Mouse (Mus musculus): ENCODE data around the gene Bmp2. TPM values are rescaled to one million over a fixed set of nuclear protein-coding genes. Genes with fewer than 3 reads are reported as not detected.

Gene Bmp2
- polyA plus RNA-seq, 1 experiment from 2014 or later, result 22.4 TPM

DNA sequence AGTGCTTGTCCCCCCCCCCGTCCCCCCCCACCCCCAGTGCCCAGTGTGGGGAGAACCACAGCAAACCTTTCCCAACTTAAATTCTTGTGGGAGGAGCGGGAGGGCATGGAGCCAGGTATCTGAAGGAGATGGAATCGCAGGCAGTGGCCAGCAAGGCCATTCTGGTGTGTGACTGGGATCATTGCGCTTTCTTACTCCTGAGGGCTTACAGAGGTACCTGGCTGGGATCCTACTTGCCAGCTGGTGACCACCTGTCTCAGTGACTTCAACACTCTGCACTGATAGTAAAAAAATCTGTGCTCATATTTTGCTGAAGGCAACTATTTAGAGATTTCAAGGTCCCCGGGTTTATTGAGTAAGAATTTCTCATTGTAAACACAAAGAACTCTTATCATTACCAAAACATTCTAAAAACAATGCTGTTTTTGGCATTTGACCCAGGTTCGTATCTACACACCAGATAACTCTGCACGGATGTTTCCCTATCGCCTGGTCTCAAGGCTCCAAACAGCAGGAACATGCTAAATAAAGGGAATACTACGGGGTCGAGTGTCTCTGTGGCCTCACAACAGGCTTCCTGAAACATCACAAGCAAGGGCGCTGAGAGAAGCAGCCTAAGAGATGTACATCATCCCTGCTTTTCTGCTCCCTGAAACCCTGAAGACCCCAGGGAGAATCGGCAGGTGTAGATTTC is 39.8 kb downstream of the Bmp2 start:
- H3K9me3 ChIP-seq (replicated peaks), result no peaks in the 10 kb centered on the region
- no peaks in the 10 kb centered on the region for H3K36me3 ChIP-seq
- H3K4me2 ChIP-seq (replicated peaks), result no peak overlapping the region
- H3K4me1 ChIP-seq, result no peaks in the 10 kb centered on the region
- ATAC-seq (ENCODE audit: insufficient number of reproducible peaks, low FRiP score, low TSS enrichment, low read depth), result no peak
- no peak overlapping the region for H3K27ac ChIP-seq (replicated peaks)
- WGBS, result 48% methylated on average over 12 of the region's 12 CpGs
- no peak overlapping the region for H3K4me3 ChIP-seq (replicated peaks)
- no peaks in the 10 kb centered on the region for H3K27me3 ChIP-seq
- H3K9ac ChIP-seq, result no peak overlapping the region

Small RNA genes within 50 kb of the gene (microRNA-seq; reads per million reads assigned to microRNA genes)
- not detected for gene Mir3090 (ENCODE audit: borderline number of aligned reads)
